Mouse (Mus musculus): ENCODE data around the gene R3hdm4.

GRCm38 (mm10) chr10:79926491-79927323 is 5.7 kb upstream of the R3hdm4 start, which contains the start of gene Arid3a:
- TF ChIP-seq POLR2A (IDR thresholded peaks at IDR 0.05; ENCODE audit: borderline replicate concordance, extremely low read depth, low read depth, low read length) = 0 out of 2 replicates have a peak, but pooled peaks have one; percentile 15
- TF ChIP-seq CTCF (IDR thresholded peaks at IDR 0.05; ENCODE audit: insufficient read depth, low read length) = no peak
